Mouse (Mus musculus) CH12.LX (cell line): ENCODE results near the gene Fam20b.

Source experiments
- CTCF ChIP-seq, 2 experiments: IDR thresholded peaks in 1 of 2; conservative IDR thresholded peaks in 1 of 2; 2 replicates each; pipeline ENCODE4 v1.5.1; 2011 to 2012; ENCODE audit warnings: low read depth in 2 of 2, low read length in 2 of 2, improper control_type of control experiment in 1 of 2, inconsistent platforms in 1 of 2, mild to moderate bottlenecking in 1 of 2, moderate library complexity in 1 of 2
- E2F4 ChIP-seq: IDR thresholded peaks from 2 replicates; pipeline ENCODE4 v1.6.1; 2011; ENCODE audit warnings: low read depth, low read length, improper control_type of control experiment; ENCODE audit not compliant: insufficient replicate concordance
- EP300 ChIP-seq: IDR thresholded peaks from 2 replicates; pipeline ENCODE4 v1.6.1; 2011; ENCODE audit warnings: low read length, improper control_type of control experiment
- JUND ChIP-seq: conservative IDR thresholded peaks from 2 replicates; pipeline ENCODE4 v1.6.1; 2011; ENCODE audit warnings: low read depth, low read length, improper control_type of control experiment
- MAX ChIP-seq: IDR thresholded peaks from 2 replicates; pipeline ENCODE4 v1.6.1; 2011; ENCODE audit warnings: low read length, improper control_type of control experiment
- MAZ ChIP-seq: IDR thresholded peaks from 2 replicates; pipeline ENCODE4 v1.6.1; 2012; ENCODE audit warnings: low read depth, mild to moderate bottlenecking, inconsistent platforms, low read length, improper control_type of control experiment, moderate library complexity
- PAX5 ChIP-seq: IDR thresholded peaks from 2 replicates; pipeline ENCODE4 v1.6.1; 2012; ENCODE audit warnings: low read length, inconsistent platforms, mixed read lengths
- POLR2A ChIP-seq: IDR thresholded peaks from 2 replicates; pipeline ENCODE4 v1.6.1; 2011; ENCODE audit warnings: low read depth, mild to moderate bottlenecking, improper control_type of control experiment, low read length
- POLR2AphosphoS2 ChIP-seq: IDR thresholded peaks from 2 replicates; pipeline ENCODE4 v1.6.1; 2011; ENCODE audit warnings: low read depth, low read length, improper control_type of control experiment
- USF1 ChIP-seq: IDR thresholded peaks from 2 replicates; pipeline ENCODE4 v1.6.1; 2014; ENCODE audit warnings: low read depth, mild to moderate bottlenecking, inconsistent platforms, low read length, improper control_type of control experiment

DNA sequence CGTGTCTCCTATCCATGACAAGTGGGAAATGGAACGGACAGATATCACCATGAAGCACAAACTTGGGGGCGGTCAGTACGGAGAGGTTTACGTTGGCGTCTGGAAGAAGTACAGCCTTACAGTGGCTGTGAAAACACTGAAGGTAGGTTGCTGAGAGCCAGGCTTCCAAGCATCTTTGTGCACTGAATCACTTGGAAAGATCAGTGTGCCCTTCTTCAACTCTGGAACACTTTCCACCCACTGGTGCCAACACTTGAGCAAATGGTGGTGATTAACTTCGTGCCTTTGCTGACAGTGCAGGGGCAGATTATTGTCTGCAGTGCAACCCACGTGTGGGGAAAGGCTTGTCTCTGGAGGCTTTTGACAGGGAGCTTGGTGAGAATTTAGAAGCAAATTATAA is 88.9 kb downstream of the Fam20b start:
- TF ChIP-seq EP300 (no peak), E2F4 (no peak), JUND (no peak), POLR2A (no peak), CTCF (conservative IDR thresholded peaks at IDR 0.05 in 1 of 2, IDR thresholded peaks at IDR 0.05 in 1 of 2; ENCODE audit: low read depth in 2 of 2, low read length in 2 of 2) (no peak), MAZ (no peak), POLR2AphosphoS2 (no peak), USF1 (no peak), PAX5 (no peak), MAX (no peak)
